Mouse (Mus musculus): ENCODE measurements around the gene Stat3. TPM values are rescaled to one million over a fixed set of nuclear protein-coding genes. Genes with fewer than 3 reads are reported as not detected.

The Stat3 gene
- polyA plus RNA-seq, 1 experiment from 2014 or later: 53.4 TPM

- no peak overlapping the region for H3K4me3 ChIP-seq
- no peaks in the 10 kb centered on the region for H3K27me3 ChIP-seq
- WGBS: 85% methylated on average over 4 of the region's 4 CpGs
- no peaks in the 10 kb centered on the region for H3K9me3 ChIP-seq
- H3K9ac ChIP-seq: no peak overlapping the region
- H3K27ac ChIP-seq: no peak overlapping the region
- peaks cover 10% of the 10 kb centered on the region for H3K4me1 ChIP-seq
- no peak overlapping the region for H3K4me2 ChIP-seq
- peaks cover 4% of the 10 kb centered on the region; the same call in 1 of the 2 replicates for H3K36me3 ChIP-seq
- no peak for ATAC-seq (ENCODE audit: borderline replicate concordance, extremely low read depth, low FRiP score, low TSS enrichment)
These were observed 22.8 kb downstream of the Stat3 start for GRCm38 (mm10) chr11:100916432-100916971.

GRCm38 (mm10) chr11:100915063-100915462 lies 24.3 kb downstream of the Stat3 start:
- H3K9me3 ChIP-seq: no peaks in the 10 kb centered on the region
- no peak for ATAC-seq (ENCODE audit: borderline replicate concordance, extremely low read depth, low FRiP score, low TSS enrichment)
- no peak overlapping the region for H3K27ac ChIP-seq
- H3K4me2 ChIP-seq: no peak overlapping the region
- 80% methylated on average over 3 of the region's 3 CpGs for WGBS
- H3K27me3 ChIP-seq: no peaks in the 10 kb centered on the region
- peaks cover 10% of the 10 kb centered on the region for H3K4me1 ChIP-seq
- no peak overlapping the region for H3K9ac ChIP-seq
- H3K4me3 ChIP-seq: no peak overlapping the region
- H3K36me3 ChIP-seq: peaks cover 4% of the 10 kb centered on the region; the same call in 1 of the 2 replicates

GRCm38 (mm10) chr11:100914415-100914814 lies 24.9 kb downstream of the Stat3 start:
- no peak overlapping the region for H3K27ac ChIP-seq
- no peak overlapping the region for H3K9ac ChIP-seq
- ATAC-seq (ENCODE audit: borderline replicate concordance, extremely low read depth, low FRiP score, low TSS enrichment): no peak
- no peak overlapping the region for H3K4me2 ChIP-seq
- H3K36me3 ChIP-seq: peaks cover 4% of the 10 kb centered on the region; the same call in 1 of the 2 replicates
- peaks cover 10% of the 10 kb centered on the region for H3K4me1 ChIP-seq
- no peaks in the 10 kb centered on the region for H3K27me3 ChIP-seq
- 73% methylated on average over 5 of the region's 5 CpGs for WGBS
- H3K4me3 ChIP-seq: no peak overlapping the region
- H3K9me3 ChIP-seq: no peaks in the 10 kb centered on the region

- H3K36me3 ChIP-seq: peaks cover 10% of the 10 kb centered on the region
- H3K27me3 ChIP-seq: no peaks in the 10 kb centered on the region
- no peak for ATAC-seq (ENCODE audit: borderline replicate concordance, extremely low read depth, low FRiP score, low TSS enrichment)
- peaks cover 10% of the 10 kb centered on the region for H3K4me1 ChIP-seq
- no peak overlapping the region for H3K9ac ChIP-seq
- no peak overlapping the region for H3K4me3 ChIP-seq
- WGBS: 73% methylated on average over 17 of the region's 17 CpGs
- H3K4me2 ChIP-seq: no peak overlapping the region
- H3K27ac ChIP-seq: no peak overlapping the region
- no peaks in the 10 kb centered on the region for H3K9me3 ChIP-seq
These were observed 26.8 kb downstream of the Stat3 start for GRCm38 (mm10) chr11:100912401-100913155.

GRCm38 (mm10) chr11:100908567-100908966 lies 30.8 kb downstream of the Stat3 start:
- no peaks in the 10 kb centered on the region for H3K9me3 ChIP-seq

GRCm38 (mm10) chr11:100908112-100908511 lies 31.2 kb downstream of the Stat3 start:
- 67% methylated on average over 2 of the region's 2 CpGs for WGBS
- no peak overlapping the region for H3K27ac ChIP-seq

More at GRCm38 (mm10) chr11:100908567-100908966, 30.8 kb downstream of the Stat3 start:
- Histone ChIP-seq H3K4me1 (peaks cover 10% of the 10 kb centered on the region), H3K4me3 (no peak overlapping the region), H3K36me3 (peaks cover 29% of the 10 kb centered on the region), H3K27me3 (no peaks in the 10 kb centered on the region), H3K27ac (no peak overlapping the region), H3K9ac (no peak overlapping the region), H3K4me2 (no peak overlapping the region)
- WGBS: 83% methylated on average over 9 of the region's 9 CpGs
- no peak for ATAC-seq (ENCODE audit: borderline replicate concordance, extremely low read depth, low FRiP score, low TSS enrichment)

GRCm38 (mm10) chr11:100906885-100907284 lies 32.5 kb downstream of the Stat3 start:
- ATAC-seq (ENCODE audit: borderline replicate concordance, extremely low read depth, low FRiP score, low TSS enrichment): no peak
- H3K36me3 ChIP-seq: peaks cover 44% of the 10 kb centered on the region
- no peaks in the 10 kb centered on the region for H3K9me3 ChIP-seq
- no peak overlapping the region for H3K4me2 ChIP-seq
- H3K27ac ChIP-seq: no peak overlapping the region
- no peaks in the 10 kb centered on the region for H3K4me1 ChIP-seq
- H3K27me3 ChIP-seq: no peaks in the 10 kb centered on the region
- H3K9ac ChIP-seq: no peak overlapping the region
- H3K4me3 ChIP-seq: no peak overlapping the region
- WGBS: 79% methylated on average over 4 of the region's 4 CpGs

More at GRCm38 (mm10) chr11:100908112-100908511, 31.2 kb downstream of the Stat3 start:
- H3K4me2 ChIP-seq: no peak overlapping the region
- H3K9me3 ChIP-seq: no peaks in the 10 kb centered on the region
- ATAC-seq (ENCODE audit: borderline replicate concordance, extremely low read depth, low FRiP score, low TSS enrichment): no peak
- H3K4me1 ChIP-seq: peaks cover 9% of the 10 kb centered on the region
- H3K36me3 ChIP-seq: peaks cover 33% of the 10 kb centered on the region
- H3K9ac ChIP-seq: no peak overlapping the region
- H3K27me3 ChIP-seq: no peaks in the 10 kb centered on the region
- H3K4me3 ChIP-seq: no peak overlapping the region

- ATAC-seq (ENCODE audit: borderline replicate concordance, extremely low read depth, low FRiP score, low TSS enrichment): no peak
- Histone ChIP-seq H3K9me3 (no peaks in the 10 kb centered on the region), H3K36me3 (peaks cover 46% of the 10 kb centered on the region), H3K27ac (no peak overlapping the region), H3K4me2 (no peak overlapping the region), H3K9ac (no peak overlapping the region), H3K4me3 (no peak overlapping the region), H3K27me3 (no peaks in the 10 kb centered on the region), H3K4me1 (no peaks in the 10 kb centered on the region)
- 65% methylated on average over 1 of the region's 1 CpGs for WGBS
These were observed 33.4 kb downstream of the Stat3 start for GRCm38 (mm10) chr11:100905929-100906328.

- H3K4me3 ChIP-seq: no peak overlapping the region
- no peaks in the 10 kb centered on the region for H3K4me1 ChIP-seq
- H3K9me3 ChIP-seq: no peaks in the 10 kb centered on the region
- peaks cover 55% of the 10 kb centered on the region for H3K36me3 ChIP-seq
- no peaks in the 10 kb centered on the region for H3K27me3 ChIP-seq
- H3K4me2 ChIP-seq: no peak overlapping the region
- 63% methylated on average over 20 of the region's 20 CpGs for WGBS
- no peak overlapping the region for H3K9ac ChIP-seq
- no peak for ATAC-seq (ENCODE audit: borderline replicate concordance, extremely low read depth, low FRiP score, low TSS enrichment)
- H3K27ac ChIP-seq: no peak overlapping the region
These were observed 34.6 kb downstream of the Stat3 start for GRCm38 (mm10) chr11:100904580-100905351.

GRCm38 (mm10) chr11:100898441-100899199 lies 40.7 kb downstream of the Stat3 start:
- Histone ChIP-seq H3K9ac (no peak overlapping the region), H3K4me2 (no peak overlapping the region), H3K9me3 (no peaks in the 10 kb centered on the region), H3K4me1 (peaks cover 3% of the 10 kb centered on the region; the same call in 1 of the 2 replicates), H3K27ac (no peak overlapping the region), H3K27me3 (no peaks in the 10 kb centered on the region), H3K36me3 (peaks cover 48% of the 10 kb centered on the region), H3K4me3 (no peak overlapping the region)
- ATAC-seq (ENCODE audit: borderline replicate concordance, extremely low read depth, low FRiP score, low TSS enrichment): no peak
- 79% methylated on average over 16 of the region's 16 CpGs for WGBS
